Mouse (Mus musculus): Measurements from ENCODE around the gene Qpct. TPM values are rescaled to one million over a fixed set of nuclear protein-coding genes. Genes with fewer than 3 reads are reported as not detected.
"Not testable (repeated sequence)": the region's sequence is repeated elsewhere in the genome, so short reads cannot be mapped to it uniquely, and the experiment has no call there.

Gene Qpct
- total RNA-seq, 4 experiments from 2014 or later = 6.3 to 9.1 (median 7.2) TPM

DNA sequence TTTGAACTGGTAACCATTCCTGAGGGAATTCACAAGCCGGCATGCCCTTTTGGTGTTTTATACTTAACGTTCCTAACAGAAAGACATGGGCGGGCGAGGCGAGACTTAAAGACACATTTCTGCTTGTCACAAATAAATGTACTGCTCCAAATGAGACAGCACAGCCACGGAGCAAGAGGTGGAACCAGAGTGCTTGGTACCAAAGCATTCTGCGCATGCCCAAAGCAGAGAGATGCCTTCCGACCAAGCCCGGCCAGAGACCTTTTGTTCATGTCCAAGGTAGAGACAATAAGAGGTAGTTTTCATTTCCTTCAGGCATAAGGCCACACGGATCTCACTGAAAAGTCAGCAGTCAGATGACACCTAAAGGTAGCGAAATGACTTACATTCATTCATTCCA lies 20.2 kb downstream of the Qpct start:
- no peak for DNase-seq

DNA sequence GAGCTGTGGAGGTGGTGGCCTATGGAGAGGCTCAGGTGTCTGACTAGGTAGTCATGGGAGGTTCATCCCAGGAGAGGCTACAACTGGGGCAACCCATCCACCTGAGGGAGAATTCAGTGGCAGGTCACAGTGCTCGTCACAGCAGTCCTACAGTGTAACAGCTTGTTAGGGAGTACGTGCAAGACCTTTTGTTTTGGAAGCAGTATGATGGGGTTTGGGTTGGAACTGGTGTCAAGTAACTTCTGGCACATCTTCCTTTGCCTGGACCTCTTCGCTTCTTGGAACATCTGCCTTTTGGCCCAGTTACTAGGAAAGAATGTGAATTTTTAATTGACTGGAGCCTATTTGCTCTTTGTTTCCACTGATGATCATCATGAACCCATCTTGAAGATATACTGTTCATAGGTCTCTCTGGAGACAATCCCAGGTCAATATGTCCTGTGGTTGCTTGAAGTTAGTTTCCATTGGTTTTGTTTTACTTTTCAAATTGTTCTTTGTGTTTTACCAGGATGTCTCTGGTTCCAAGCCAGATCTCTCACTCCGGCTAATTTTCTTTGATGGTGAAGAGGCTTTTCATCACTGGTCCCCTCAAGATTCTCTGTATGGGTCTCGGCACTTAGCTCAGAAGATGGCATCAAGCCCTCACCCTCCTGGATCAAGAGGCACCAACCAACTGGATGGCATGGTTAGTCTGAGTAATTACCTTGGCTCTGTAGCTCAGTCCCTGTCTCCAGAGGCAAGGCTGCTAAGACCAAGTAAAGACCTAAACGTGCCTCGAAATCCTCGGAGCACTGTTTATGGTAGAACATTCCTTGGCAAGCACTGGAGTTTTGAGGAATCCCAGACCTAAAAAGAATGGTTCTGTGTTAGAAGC lies 25.5 kb downstream of the Qpct start:
- no peak for DNase-seq

DNA sequence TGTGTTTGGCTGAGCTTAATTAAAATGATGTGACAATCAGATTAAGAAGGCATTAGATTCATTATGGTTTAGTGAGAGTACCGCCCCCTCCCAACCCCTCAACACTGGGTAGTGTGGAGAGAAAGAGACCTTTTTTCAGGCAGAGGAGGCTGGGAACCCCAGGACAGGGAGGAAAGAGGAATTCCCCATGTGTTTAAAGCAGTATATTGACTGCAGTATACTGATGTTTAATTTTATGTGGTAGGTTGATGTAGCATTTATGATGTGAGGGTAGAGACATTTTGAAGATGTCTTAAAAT lies 26.1 kb downstream of the Qpct start:
- no peak for DNase-seq

DNA sequence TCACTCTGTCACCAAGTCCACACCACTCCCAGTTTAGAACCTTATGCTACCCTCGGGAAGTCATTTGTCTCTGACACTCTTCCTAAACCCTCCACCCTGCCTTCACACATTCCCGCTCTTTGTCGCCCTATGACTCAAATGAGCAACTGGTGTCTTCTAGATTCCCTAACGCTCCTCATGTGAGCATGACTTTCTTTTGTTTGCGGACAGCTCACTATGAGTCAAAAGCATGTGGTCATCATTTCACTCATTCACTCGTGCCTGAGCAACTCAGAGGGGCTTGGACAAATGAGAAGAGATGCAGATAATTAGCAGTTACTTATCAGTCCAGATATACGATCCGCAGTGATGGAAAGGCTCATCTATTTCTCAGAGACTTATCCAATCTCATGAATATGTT lies 26.5 kb downstream of the Qpct start:
- DNase-seq = no peak

DNA sequence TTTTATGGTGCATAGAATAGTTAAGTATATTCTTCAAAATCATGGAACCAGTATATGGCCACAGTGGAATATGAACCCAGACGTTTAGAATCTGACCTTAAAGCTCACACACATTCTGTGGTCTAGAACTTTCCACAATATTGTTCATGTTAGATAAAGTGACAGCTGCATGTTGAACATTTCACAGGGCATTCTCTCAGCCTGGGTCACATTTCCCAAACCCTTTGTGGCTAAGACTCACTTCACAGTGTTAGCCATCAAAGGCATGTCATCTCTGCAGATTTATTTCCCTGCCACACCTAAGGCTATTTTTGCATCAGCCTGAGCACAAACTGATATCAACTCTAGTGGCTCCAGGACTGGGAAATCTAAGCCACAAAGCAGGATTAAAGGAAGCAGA lies 40.0 kb downstream of the Qpct start:
- no peak for DNase-seq

DNA sequence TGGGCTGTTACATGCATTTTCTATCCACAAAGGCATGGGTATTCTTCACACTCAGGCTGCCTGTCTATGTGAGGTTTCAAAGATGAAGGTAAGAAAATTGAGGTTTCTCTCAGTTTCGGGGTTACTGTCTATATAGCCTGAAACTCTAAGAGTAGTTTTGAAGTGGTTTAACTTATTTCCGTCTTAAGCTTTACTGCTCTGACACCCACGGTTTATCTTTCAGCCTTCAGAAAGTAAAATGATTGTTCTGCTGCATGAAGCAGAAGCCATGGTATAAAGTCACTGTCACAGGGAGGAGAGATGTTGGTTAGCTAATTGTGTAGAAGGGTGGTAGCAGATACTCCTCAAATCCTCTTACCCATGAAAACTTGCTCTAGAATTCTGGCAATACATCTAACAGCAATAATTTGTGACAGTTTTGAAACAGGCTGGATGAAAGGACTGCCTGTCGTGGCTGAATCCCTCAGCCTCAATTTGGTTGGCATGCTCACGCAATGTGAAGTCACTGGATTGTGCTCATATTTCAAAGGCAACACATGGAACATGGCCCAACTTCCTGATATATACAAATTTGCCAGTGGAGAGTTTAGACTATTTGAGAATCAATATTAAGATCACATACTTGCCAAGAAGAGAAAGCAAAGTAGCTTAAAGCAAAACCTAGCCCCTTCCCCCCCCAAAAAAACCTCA lies 41.7 kb downstream of the Qpct start:
- DNase-seq = no peak

DNA sequence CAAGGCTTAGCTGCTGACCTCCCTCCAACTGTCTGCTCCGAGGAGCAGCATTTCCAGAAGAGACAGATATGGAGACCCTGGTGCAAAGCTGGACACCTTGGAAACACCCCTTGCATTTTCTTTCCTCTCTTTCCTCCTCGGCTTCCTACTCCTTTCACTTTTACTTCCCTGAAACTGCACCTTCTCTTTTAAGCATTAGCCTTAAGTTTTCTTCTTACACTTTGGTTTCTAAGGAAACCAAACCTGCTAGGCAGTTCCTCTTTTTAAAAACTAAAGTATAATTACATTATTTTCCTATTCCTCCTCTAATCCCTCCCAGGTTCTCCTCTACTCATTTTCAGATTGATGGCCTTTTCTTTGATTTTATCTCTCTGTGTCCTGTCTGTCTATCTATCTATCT lies 43.9 kb downstream of the Qpct start:
- no peak for DNase-seq

DNA sequence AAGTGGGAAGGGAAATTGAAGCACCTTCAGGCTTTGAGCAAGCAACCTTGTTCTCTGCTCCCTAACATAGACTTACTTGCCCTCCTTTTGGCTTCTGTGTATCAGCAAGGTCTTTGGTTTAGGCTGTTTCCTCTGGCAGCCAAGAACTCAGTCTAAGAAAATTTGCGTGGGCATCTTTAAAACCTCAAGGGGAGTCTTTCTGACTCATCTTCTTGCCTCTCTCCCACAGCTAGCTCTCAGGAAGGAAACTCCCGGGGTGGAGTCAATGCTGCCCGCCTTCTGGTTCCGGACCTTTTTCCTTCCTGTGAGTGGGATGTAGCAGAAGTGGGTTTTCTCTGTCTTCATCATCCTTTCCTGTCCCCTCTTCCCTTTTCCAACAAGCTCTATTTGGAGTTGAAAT lies 48.2 kb downstream of the Qpct start:
- no peak for DNase-seq

DNA sequence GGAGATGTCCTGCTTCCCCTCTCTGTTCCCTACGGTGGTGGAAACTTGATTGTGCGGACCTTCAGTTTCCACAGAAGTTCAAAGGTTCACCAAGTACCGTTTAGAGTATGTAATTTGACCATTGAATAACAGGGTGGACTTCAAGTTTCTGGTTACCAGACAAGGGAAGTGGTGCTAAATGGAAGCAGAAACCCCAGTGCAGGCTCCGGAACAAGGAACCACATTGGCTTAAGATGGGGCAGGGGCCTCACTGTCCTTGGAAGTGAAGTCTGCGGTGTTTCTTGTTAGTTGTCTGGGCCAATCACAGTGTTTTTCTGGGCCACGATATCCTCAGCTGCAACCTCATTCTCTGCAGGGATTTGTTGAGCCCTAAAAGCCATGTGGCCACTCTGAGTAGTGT lies 56.5 kb downstream of the Qpct start:
- no peak for DNase-seq

DNA sequence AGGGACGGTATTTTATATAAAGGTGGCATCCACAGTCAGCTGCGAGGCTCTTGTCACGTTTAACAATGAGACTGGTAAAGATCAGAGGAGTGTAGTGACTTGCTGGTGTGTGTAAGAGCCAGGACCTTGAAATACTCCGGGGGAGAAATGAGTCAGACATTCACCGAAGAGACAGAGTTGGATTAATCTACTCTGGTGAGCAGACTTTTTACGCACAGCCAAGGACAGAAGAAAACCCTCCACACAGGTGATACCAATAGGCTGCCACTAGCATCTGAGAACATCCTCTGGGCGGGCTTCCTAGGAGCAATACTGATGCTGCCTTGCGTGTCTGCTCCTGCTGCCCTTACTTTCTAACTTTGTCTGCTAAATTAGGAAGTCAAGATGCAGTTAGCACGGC lies 57.9 kb downstream of the Qpct start:
- DNase-seq = peak; percentile 40

DNA sequence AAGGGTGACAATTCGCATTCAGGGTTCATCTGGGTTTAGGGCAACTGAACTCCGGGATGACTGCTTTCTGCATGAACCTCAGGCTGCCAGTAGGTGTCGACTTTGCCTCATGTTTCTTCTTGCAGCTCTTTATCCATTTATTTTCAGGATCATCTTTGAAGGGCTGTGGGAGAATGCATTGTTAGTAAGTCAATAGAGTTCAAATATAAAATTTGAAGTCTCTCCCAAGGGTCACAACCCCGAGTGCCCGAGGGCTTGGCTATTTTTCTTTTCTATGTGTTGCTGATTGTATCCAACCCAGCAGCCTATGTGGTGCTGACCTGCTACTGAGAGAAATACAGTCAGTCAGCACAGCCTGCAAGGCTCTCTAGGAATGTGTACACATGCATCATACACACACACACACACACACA lies 59.2 kb downstream of the Qpct start:
- peak; percentile 14 for DNase-seq

DNA sequence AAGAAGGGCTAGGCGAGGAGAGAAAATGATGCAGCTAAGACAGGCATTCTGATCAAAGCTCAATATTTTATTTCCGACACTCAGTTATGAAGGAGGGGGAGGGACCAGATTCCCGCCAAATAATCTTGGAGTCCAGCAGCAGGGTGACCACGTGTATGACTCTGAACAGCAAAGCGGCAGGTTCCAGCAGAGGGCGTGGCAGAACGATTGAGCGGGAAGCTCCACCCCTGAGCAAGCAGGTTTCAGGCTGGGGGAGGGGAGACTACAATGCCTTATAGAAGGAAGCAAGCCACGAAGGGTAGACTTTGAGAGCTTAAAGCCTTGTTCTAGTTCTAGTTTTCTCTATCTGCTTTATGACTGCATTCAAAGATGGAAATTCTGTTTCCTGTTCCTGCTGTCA lies 63.5 kb downstream of the Qpct start:
- DNase-seq = not testable (repeated sequence)

DNA sequence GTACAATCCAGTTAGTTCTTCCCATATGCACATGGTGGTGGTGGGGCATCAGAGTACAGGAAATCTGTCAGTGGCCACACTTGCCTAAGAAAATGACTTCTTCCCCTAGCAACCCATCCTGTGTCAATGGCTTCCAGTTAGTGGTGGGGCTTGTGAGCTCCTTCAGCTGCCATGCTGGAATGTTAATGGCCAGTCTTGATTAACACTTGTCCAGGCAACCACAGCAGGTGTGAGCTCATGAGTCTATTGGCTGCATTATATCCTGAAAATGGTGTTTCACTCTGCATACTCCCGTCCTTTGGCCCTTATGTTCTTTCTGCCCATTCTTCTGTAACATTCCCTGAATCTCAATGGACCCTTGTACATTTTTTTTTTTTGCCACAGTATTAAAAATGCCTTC lies 67.4 kb downstream of the Qpct start:
- no peak for DNase-seq

DNA sequence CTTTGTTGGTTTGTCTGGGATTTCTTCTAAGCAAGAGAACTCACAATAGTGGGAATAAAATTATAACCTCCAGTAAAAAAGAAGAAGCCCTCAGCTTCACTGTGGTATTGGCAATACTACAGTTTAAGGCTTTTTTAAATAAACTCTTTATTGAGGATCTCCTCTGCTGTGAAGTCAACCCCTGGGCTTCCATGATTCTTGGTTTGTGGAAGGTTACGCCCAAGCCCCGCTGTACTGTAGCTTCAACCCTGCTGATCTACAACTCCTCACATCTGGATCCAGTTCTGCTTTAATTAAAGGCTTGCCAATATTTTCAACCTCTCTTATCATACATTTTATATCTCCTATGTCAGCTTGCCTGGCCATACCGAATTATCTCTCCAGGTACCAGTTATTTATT lies 68.6 kb downstream of the Qpct start:
- DNase-seq = no peak

DNA sequence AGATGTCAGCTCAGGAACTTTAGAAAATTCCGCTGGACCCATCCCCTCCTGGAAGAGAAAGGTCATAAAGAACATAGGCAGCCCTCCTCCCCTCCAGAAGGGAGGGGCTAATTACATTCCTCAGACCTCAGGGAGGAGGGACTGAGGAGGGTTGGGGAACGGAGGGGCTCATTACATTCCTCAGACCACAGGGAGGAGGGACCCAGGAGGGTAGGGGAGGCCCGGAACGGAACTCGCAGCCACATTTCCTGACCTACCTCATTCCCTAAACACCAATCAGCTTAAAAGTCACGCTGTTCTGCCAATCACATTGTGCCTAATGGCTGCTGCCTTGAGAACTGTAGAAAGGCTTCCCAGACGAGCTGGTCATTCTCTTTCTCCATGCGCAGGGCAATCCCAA lies 82.0 kb downstream of the Qpct start:
- DNase-seq = no peak

DNA sequence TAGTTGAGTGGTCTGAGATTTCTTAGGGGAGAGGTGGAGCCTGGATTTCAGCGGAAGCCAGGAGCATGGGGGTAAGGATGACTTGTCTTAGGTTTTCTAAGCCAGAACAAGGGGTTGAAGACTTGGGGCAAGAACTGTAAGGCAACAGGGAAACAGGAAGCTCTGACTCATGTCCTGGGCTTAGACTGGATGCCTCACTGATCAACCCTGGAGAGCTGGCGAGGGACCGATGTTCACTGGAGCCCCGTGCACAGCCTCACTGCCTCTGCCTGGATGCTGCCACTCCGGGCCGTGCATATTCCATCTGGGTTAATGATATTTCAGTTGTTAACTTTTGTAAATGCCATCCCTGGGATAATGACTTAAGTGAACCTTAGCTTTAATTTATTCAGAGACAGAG lies 84.1 kb downstream of the Qpct start:
- no peak for DNase-seq

DNA sequence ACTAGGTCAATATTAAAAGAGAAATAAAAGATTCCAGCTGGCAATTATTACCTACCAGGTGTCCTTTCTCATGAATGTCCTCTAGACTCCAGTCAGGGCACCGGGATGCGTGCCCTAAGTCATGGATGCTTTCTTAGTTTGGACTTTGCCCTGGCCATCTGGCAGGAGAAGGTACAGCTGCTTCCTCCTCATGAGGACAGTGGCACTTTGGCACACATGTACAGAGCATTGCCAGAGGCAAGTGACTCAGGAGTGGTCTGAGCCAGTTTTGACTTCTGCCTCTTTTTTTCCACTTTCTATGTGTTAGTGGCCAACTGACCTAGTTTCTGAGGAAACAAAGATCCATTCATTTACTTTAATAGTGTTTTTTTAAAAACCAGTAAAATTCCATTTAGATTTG lies 84.7 kb downstream of the Qpct start:
- no peak for DNase-seq

Other genes with a start within 250 kb of the Qpct start
- gene Heatr5b, start 216.5 kb upstream of the Qpct start, total RNA-seq (2022) = 10 to 100 TPM; 34.7 to 46.4 (median 40.2) TPM
- gene Gpatch11, start 216.3 kb upstream of the Qpct start, total RNA-seq (2022) = 10 to 100 TPM; 24.6 to 34.9 (median 29.6) TPM
- gene Eif2ak2, start 169.3 kb upstream of the Qpct start, total RNA-seq (2022) = 10 to 100 TPM; 30.4 to 39.7 (median 35.0) TPM
- gene Sult6b1, start 144.9 kb upstream of the Qpct start, total RNA-seq (2022) = under 1 TPM in 1 of 4 experiments, not detected in 3; 0.40 TPM
- gene Cebpzos, start 135.4 kb upstream of the Qpct start, total RNA-seq (2022) = 10 to 100 TPM; 35.3 to 40.9 (median 38.1) TPM
- 10 to 100 TPM; 43.0 to 49.1 (median 44.5) TPM for gene Cebpz, start 114.8 kb upstream of the Qpct start, total RNA-seq (2022)
- gene Ndufaf7, start 114.8 kb upstream of the Qpct start, total RNA-seq (2022) = 10 to 100 TPM; 39.9 to 51.8 (median 49.1) TPM
- gene Prkd3, start 31.1 kb upstream of the Qpct start, total RNA-seq (2022) = 10 to 100 TPM; 26.2 to 34.8 (median 30.1) TPM